Mouse (Mus musculus): ENCODE data around the gene Arcn1.
A peak's percentile ranks its signal among the peaks of the same experiment; 100 is the strongest.
"Not testable (repeated sequence)": the region's sequence is repeated elsewhere in the genome, so short reads cannot be mapped to it uniquely, and the experiment has no call there.

The Arcn1 gene

DNA sequence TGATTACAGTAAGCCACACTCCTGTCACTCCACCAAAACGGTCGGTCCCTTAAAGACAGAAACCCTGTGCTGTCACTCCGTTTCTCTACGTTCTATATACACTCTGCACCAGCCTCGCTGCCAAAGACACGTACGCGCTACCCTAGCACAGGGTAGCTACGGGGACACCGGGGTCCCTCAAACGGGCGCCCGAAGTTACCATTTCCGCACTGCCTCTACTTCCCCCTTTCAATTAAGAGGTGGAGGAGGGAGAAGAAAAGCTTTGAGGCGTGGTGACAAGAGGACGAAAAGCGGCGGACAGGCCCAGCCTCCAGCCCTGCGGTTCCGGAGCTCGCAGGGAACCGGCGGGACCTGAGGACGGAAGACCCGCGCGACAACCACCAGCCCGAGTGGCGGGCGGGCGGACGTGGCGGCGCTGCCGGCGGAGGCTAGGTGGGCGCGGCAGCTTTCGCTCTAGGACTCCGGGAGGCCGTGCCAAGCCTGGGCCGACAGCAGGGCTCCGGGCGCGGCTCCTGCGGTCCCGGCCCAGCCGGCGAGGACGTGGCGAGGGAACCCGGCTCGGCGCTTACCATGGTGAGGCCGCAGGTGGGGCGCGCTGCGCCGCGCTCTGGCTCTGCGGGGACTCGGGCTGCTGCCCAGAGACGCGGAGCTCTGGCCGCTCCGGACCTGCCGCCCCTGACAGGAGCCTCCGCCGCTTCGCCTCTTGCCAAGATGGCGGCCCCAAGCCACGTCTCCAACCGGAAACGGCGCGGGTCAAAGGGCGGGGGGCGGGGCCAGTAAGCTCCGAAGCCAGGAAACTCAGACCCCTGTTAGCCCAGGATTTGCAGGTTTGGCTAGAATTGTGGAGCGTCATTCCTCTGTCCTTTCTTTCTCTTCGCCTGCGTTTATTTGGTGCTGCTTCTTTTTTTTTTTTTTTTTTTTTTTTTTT is at the start of gene Arcn1, which contains the start of gene Ift46:
Arcn1 (minus strand) TSS at position 745 of the 928 bp plus-strand sequence.
Ift46 (plus strand) TSS at position 808 of the 928 bp plus-strand sequence.
- peak; percentile 87 for DNase-seq (ENCODE audit: low read depth)

DNA sequence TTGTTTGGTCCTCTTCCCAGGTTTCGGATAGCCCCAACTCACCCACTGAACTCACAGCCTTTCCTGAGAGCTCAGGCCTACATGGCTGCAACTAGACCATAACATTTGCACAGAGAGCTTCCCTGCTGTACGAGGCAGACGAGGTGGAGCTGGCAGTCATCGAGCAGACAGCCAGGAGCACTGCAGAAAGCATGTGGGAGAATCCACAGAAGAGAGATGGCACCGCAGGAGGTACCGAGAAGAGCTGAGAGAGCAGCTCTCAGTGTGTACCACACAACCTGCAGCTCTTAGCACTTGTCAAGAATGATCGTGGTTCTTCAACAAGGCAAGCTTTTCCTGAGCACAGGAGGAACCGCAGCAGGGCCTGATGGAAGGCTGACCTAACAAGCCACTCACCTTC is 46.5 kb upstream of the Arcn1 start:
- DNase-seq (ENCODE audit: low read depth) = no peak

DNA sequence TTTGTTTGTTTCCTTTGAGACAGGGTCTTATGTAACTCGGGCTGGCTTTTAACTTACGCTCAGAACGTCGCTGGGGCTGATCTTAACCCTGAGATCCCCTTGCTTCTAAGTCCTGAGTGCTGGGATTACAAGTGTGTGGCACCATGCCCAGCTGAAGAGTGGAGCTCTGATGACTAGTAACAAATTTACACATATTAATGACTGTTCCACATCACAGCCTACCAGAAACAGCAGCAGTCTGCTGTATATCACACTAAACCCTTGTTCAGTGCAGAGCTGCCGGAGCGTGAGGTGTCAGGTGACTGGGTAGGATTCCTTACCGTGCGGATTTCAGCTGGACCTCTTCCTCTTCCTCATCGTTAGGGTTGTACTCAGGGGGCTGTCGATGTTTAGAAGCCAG is 42.7 kb upstream of the Arcn1 start:
- no peak for DNase-seq (ENCODE audit: low read depth)

DNA sequence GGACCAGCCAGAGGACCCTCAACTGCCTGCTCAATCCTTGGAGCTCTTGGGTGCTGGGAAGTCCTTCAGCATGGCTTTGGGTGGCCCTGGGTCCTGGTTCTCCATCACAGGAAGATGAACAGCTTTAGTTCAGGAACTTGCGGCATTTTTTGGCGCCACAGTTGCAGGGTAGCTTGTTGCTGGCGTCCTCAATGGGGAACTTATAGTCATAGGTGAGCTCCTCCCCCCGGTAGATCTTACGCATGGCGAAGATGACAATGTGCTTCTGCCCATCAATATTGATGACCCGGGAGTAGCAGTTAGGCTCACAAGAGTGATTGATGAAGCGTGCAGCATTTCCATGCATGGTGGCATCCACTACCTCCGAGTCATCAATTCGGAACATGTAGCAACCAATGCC is 40.1 kb upstream of the Arcn1 start:
- DNase-seq (ENCODE audit: low read depth) = no peak

DNA sequence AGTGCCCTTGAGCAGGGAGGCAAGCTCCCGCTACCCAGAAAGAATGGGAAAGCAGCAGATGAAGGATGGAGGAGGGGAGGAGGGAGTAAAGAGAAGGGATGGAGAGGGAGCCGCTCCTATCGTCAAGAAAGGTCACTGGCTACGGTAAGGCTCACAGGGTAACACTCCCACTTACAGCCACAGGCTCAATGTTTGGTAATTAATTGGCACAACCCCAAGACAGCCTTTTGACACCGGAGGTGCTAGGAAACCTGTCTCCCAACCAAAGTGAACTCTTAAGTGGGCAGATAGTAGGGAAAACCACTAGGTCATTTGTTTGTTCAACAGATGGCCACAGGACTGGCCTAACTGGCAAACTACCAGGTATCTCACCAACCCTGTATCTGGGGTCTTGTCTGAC is 39.5 kb upstream of the Arcn1 start:
- DNase-seq (ENCODE audit: low read depth) = no peak

DNA sequence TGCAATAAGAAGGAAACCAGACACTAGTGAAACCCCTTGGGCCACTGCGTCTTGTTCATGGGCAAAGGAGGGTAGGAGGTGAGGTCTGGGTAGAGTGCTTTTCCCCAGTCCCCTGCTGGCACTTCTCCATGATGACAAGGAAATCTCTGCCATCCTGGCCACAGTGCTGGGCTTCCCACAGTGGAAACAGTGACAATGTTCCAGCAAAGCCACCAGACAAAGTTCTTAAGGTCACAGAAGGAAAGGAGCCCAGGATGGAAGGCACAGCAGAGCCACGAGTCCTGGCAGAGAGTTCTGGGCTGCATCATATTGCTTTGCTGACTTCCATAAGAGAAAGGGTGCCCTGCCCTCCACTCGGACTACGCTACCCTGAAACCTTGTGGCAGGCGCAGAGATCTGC is 37.9 kb upstream of the Arcn1 start:
- no peak for DNase-seq (ENCODE audit: low read depth)

DNA sequence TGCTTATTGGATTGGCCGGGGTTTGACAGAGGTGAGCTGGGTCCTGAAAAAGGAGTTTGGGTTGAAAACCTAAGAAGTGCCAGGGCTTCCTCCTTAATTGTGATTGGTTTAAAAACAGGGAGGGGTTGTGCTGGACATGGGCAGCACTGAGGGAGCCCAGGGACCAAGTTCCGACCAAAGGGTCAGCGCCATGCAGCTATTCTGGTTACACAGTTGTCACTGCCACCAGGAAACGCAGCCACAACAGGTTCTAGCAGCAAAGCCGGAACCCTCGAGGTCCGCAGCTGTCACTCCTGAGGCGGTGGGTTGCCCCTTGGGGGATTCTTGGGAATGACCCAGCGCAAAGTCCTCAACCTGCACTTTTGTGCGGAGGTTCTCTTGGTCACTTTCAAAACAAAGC is 37.0 kb upstream of the Arcn1 start:
- DNase-seq (ENCODE audit: low read depth) = no peak

DNA sequence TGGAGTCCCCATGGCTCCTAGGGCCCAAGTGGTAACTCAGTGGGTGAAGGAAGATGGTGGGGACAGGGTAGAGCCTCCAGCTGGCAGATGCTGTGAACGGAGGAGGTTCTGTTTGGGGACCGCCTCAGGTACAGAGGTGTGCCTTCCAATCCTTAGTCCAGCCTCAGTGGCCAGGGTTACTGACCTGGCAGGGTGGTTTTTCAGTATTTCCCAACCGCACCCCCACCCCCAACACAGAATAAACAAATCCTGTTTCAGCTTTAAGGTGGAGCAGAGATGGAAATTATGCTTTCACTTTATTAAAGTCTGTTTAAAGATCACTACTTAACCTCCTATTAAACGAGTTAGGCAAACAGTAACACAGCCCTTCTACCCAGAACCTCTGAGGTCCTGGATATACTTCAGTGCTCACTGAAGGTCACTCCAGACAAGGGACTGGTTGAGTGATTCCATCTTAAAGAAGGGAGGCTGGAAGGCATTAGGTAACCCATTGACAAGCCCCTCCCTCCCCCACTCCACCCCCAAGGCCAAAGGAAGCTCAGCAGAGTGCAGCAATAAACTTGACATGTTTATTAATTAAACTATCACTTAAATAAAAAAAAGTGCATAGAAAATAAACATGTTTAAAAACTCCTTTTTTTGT is 35.3 kb upstream of the Arcn1 start, which contains the start of gene Ttc36:
Ttc36 (minus strand) TSS at position 265 of the 643 bp plus-strand sequence.
- DNase-seq (ENCODE audit: low read depth) = no peak

DNA sequence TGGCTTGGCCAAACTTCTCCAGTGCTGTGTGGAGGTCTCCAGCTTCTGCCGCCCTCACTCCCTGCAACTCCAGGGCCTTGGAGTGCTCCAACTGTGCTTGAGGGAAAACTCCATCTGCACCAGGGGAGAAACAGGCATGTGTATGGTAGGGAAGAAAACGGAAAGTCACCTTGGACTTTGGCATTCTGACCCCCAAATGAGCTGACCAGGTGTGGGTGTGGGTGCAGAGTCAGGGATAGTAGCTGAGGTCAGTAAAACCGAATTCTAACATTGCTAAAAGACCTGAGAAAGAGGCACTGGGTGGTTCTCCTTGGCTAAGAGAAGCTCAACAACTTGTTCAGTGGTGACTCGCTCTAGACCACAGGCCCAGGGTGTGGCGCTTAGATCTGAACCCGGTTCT is 34.0 kb upstream of the Arcn1 start:
- no peak for DNase-seq (ENCODE audit: low read depth)

DNA sequence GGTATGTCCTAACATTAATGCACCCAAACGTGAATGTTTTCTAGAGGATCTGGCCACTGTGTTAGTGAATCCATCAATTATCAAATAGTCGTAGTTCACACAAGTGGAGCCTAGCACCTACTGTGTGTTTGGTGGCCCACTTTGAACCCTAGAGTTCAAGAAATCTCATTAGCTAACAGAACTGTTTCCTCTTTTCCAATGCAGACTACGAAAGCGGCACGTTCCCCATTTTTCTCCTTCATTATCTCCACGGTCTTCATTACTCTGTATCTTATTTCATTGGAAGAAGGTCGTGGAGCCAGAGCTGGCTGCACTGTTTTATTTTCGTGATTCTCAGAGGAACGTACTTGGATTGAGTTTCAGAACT is 32.3 kb upstream of the Arcn1 start:
- DNase-seq (ENCODE audit: low read depth) = no peak

DNA sequence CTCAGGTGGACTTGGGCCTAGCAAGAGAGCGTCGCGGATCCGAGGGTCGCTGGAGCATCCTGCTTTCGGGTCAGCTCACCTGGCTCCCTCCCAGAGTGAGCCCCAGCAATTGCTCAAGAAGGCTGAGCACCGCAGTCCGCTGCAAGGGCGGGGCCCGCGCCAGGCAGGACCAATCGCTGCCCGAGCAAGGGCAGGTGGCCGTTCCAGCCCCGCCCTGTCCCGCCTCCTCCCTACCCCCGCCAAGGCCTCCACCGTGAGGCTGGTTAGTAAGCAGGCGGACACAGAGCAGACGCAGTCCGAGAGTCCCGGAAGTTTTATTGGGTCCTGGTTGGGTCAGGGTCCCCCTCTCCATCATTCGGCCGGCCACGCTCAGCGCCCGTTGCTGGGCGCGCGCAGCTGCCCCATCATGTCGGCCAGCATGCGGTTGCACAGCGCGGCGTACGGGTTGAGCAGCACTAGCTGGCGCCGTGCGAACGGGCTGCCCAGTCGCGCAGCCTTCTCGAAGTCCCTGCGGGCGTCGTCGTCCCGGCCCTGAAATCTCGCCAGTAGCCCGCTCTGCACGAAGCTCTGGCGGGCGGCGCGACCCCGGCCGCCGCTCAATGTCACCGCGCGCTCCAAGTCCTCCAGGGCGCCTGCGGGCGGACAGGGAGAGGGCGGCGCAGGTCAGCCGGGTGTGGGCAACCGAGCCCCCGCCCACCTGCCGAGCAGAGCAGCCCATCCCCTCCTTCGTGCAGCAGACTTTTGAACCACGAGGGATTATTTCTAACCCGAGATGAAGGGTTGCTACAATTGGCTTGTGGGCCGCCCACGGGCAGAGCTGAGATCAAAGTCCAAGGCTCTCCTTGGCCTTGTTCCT is 31.7 kb upstream of the Arcn1 start, which contains the start of gene Tmem25:
Tmem25 (minus strand) TSS at position 206 of the 856 bp plus-strand sequence.
- DNase-seq (ENCODE audit: low read depth) = peak; percentile 59

DNA sequence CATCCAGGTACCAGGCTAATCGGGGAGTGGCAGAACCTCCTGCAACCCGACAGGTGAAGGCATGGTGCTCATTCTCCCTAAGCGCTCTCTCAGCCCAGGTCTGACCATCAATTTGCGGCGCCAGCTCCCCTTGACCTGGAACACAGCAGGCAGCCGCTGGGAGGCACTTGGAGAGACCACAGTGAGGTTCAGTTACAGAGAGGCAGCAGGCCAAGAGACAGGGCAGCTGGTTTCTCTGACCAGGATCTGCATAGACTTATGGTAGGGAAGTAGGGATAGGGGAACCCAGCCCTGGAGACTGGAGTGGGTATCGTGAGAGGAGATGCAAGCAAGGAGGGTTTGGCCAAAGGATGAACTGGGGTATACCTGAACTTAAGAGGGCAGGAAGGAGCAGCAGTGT is 30.7 kb upstream of the Arcn1 start:
- no peak for DNase-seq (ENCODE audit: low read depth)

DNA sequence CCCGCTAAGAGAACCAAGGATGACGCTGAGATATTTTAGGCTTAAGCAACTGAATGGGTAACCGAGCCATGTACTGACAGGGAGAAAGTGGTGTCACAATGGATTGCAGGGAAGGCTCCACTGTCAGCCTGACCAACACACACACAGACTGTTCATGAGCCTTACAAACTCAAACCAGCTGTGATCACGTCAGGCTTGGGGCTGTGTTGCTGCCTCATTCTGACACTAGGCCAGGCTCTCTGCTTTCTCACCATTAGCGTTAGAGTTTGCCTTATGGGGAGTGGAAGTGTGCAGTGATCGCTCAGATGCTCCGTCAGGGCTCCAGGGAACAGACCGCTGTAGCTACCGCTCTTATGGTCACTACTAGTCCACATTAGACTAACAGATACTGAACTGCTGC is 25.2 kb upstream of the Arcn1 start:
- no peak for DNase-seq (ENCODE audit: low read depth)

DNA sequence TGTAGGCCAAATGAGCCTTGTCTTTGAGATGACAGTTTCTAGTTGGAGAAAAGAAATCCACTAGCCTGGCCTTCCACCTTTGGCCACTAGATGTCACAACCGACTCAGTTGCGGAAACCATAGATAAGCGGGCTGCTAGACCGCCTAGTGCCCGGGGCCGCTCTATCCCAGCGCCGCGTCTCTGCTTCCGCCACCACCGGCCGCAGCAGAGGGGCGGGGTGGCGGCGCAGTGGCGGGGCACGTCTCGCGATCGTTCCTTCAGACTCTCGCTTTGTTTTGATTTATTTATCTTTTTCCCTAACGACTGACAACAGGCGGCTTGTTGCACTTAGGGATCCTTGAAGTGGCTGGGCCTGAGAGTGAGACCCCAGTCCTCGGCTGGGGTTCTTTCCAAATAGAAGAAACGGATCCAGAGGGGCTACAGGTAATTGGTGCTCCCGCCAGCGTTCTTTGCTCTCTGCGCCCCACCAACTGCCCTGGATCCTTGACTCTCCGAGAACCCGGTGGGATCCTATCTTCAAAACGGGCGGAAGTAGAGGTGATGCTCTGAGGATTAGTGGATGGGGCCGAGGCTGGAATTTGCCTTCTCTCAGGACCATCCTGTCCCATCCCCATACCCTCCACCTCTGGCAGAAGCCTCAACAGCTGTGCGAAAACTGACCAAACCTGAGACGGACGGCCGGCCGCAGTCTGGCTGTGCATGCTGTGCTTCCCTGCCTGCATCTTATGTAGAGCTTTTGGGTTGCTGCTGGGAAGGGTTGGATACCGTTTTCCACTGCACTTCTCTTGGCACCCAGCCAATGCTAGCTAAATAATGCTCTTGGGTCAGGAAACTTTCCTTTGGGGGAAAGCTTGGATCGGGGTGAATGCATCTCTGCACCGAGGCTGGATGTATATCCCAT is 5.4 kb upstream of the Arcn1 start:
- peak; percentile 97 for DNase-seq (ENCODE audit: low read depth)

DNA sequence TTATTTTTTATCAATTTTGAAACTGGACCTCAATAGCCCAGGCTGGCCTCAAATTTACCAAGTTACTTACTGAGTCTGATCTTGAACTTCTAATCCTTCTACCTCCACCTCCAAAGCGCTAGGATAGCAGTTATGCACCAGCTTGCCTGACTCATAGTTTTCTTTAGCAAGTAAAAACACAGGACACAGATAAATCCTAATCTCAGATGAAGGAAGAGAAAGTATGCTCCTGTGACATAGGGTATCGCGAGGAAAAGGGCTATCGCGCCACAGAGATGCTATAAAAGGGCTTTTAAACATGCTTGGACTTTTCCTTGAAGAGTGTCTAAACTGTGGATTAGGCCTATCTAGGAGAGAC is 4.7 kb upstream of the Arcn1 start:
- no peak for DNase-seq (ENCODE audit: low read depth)

DNA sequence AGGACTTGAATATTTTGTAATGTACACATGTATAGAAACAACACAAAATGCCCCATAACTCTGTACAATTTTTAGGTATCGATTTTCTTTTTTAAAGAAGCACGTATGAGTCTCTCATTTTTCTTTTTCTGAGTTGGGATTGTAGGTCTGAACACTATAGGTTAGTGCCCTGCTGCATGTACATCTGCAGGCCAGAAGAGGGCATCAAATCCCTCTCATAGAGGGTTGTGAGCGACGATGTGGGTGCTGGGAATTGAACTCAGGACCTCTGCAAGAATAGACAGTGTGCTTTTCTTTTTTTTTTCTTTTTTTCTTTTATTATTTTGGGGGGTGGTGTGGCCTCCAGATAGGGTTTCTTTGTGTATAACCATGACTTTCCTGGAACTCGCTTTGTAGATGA is 3.7 kb upstream of the Arcn1 start:
- no peak for DNase-seq (ENCODE audit: low read depth)

DNA sequence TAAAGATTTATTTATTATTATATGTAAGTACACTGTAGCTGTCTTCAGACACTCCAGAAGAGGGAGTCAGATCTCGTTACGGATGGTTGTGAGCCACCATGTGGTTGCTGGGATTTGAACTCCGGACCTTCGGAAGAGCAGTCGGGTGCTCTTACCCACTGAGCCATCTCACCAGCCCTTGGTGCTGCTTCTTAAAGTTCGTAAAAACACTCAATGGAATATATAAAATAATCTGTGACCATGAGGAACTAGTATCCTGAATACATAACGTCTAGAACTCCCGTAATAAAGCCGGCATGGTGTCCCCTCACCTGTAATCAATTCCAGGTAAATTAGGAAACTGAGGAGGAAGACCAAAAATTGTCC is 367 bp upstream of the Arcn1 start:
- DNase-seq (ENCODE audit: low read depth) = not testable (repeated sequence)

DNA sequence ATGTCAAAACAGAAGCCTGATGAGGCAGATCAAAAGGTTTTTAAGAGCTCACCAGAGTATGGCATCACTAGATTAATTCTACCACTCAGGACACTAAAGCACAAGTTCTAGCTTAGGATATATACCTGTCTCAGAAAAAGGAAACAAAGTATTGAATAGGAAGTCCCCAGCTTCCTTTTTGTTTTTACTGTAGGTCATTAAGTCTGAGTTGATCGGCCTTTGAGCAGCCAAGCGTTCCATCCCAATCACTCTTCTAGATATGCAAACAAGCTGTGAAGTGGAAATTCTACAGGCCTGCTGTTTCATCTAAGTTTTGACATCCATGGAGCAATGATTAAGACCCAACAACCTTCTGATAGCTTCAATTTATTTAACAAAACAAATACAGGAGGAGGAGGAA is 6.8 kb downstream of the Arcn1 start:
- DNase-seq (ENCODE audit: low read depth) = no peak

DNA sequence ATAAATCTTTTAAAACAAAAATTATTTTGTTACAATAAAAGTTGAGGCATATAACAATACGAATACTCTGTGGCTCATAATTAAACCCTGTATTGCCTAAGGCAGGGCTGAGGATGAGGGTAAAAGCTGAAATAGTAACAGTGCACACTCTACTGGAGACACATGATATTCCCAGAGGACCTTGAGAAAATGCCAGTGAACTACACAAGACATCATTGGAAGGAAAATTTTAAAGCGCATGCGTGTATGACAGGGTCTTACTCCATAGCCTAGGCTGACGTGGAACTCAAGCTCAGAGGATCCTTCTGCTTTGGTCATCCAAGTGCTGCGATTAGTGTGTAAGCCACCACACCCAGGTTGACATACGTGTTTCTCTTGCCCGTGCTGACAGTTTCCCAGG is 19.2 kb downstream of the Arcn1 start:
- DNase-seq (ENCODE audit: low read depth) = no peak

DNA sequence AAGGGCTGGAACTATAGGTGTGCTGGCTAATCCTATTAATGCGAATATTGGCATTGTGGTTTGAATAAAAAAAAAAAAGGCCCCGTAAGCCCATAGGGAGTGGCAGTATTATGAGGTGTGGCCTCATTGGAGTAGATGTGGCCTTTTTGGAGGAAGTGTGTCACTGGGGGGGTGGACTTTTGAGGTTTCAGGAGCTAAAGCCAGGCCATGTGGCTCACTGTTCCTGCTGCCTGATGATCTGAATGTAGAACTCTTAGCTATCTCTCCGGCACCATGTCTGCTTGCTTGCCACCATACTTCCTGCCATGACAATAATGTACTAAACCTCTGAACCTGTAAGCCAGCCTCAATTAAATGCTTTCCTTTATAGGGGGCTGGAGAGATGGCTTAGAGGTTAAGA is 20.3 kb downstream of the Arcn1 start:
- DNase-seq (ENCODE audit: low read depth) = no peak

DNA sequence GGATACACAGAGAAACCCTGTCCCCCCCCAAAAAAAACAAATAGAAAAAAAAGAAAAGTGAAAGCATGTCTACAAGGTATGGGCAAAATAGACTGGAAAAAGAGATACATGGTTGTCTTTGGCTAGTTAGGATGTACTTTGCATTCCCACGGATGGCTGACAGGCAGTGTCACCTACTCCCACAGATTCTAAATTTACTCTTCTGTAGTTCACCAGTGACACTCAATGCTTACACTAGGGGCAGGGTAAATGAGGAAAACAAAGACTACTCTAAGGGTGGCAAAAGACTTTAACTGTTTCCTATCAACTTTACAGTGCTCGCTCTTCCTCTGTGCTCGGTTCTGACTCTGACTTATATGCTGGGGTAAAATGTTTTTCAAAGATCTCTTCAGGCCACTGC is 21.0 kb downstream of the Arcn1 start:
- DNase-seq (ENCODE audit: low read depth) = no peak

DNA sequence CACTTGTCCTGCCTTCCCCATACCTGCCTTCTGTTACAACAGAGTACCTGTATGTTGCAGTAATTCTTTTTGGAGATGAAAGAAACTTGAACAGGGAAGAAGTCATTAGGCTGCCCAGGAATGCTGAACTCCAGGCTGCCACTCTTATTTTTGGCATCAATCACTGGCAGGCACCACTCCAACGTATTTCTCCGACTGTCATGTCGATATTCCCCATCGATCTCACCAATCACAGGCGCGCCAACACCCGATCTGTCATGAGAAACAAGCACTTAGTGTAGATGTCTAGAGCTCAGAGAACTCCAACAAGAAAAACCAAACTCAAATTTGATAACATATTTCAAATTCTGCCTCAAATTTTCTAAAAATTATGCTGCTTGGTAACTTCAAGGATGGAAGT is 22.3 kb downstream of the Arcn1 start:
- no peak for DNase-seq (ENCODE audit: low read depth)
